ENCODE assay signal across 12 mouse cellular contexts in the genomic region with DNA sequence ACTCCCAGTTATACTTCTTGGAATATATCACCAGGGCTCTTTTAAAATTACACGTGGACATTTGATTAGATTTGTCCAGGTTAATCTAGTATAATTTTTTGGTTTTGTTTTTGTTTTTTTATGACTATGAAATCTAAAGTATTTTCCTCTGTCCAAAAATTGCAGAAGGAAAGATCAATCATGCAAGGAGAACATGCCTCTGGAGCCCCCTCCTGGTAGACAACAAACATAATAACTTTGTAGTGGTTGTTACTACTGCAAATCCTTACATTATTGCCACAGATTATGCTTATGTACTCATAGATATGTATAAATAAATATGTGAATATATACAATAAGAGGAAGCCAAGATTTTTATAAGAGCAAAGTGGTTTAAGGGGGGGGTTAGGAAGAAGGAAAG.
A peak's percentile ranks its signal among the peaks of the same experiment; 100 is the strongest.
DNase-seq lines count a peak whose midpoint lies in the region; TF ChIP-seq lines count a peak whose summit lies in the region.
"Had no signal": no experiment of that assay in that cellular context is flagged by ENCODE, and none has a peak within 500 bp of the region (broad histone marks: within the 10 kb centered on the region; RNA-seq: fewer than 3 reads in every experiment).

No protein-coding gene starts in this region.

- H3K4me1 ChIP-seq in MEL (ENCODE audit: control insufficient read depth in 1 of 2, insufficient read depth in 2 of 2, low read length in 2 of 2) = no peaks in the 10 kb centered on the region
- H3K4me1 ChIP-seq: forebrain, embryonic 12.5 days; heart, embryonic 15.5 days; liver, embryonic 13.5 days had no signal

- no peak for TF ChIP-seq EP300 in MEL (IDR thresholded peaks at IDR 0.05; ENCODE audit: low read depth in 1 of 2, low read length in 2 of 2)

- H3K4me3 ChIP-seq in gastrocnemius, adult 2 months = no peak overlapping the region
- no peak overlapping the region for H3K4me3 ChIP-seq in MEL (ENCODE audit: control insufficient read depth in 1 of 2, insufficient read depth in 1 of 2, low read depth in 2 of 2, low read length in 2 of 2)
- H3K4me3 ChIP-seq: forebrain, embryonic 12.5 days; heart, embryonic 15.5 days; liver, embryonic 13.5 days; myocyte had no signal

- no peak for TF ChIP-seq POLR2A in MEL (IDR thresholded peaks at IDR 0.05; ENCODE audit: control insufficient read depth in 1 of 2, insufficient read depth in 1 of 2, low read depth in 1 of 2, low read length in 2 of 2, poor library complexity in 1 of 2)

- H3K36me3 ChIP-seq in MEL (ENCODE audit: control insufficient read depth in 1 of 2, insufficient read depth in 2 of 2, low read length in 2 of 2) = no peaks in the 10 kb centered on the region
- H3K36me3 ChIP-seq: forebrain, embryonic 12.5 days; heart, embryonic 15.5 days; liver, embryonic 13.5 days had no signal

- DNase-seq in gastrocnemius, adult 2 months = no peak
- no peak for DNase-seq in gastrocnemius, postnatal 10 days
- peak; percentile 20 to 28 for DNase-seq in kidney, postnatal 4 days
- no peak for DNase-seq in kidney, adult 8-10 months
- peak; percentile 5 for DNase-seq in 416B (ENCODE audit: low read depth)
- peak; percentile 29 for DNase-seq in MEL (ENCODE audit: low read depth, low spot score)
- no peak for DNase-seq in layer of hippocampus, adult 8-10 months (ENCODE audit: low spot score in 2 of 2)
- DNase-seq: gastrocnemius, postnatal 36 days; liver, embryonic 13.5 days had no signal

- intact Hi-C loops in gastrocnemius, adult 2 months (cut with DNase I) = no loop called here

- H3K9ac ChIP-seq in MEL (ENCODE audit: control insufficient read depth, low read depth, low read length, poor library complexity, severe bottlenecking) = no peak overlapping the region
- H3K9ac ChIP-seq: forebrain, embryonic 12.5 days; heart, embryonic 15.5 days; liver, embryonic 13.5 days had no signal

- H3K27me3 ChIP-seq in MEL (ENCODE audit: control insufficient read depth in 1 of 2, insufficient read depth in 2 of 2, low read length in 2 of 2) = no peaks in the 10 kb centered on the region
- H3K27me3 ChIP-seq: forebrain, embryonic 12.5 days; heart, embryonic 15.5 days; liver, embryonic 13.5 days had no signal

- H3K9me3 ChIP-seq in MEL (replicated peaks; ENCODE audit: insufficient read depth, low read length) = no peaks in the 10 kb centered on the region
- H3K9me3 ChIP-seq: forebrain, embryonic 12.5 days; heart, embryonic 15.5 days; liver, embryonic 13.5 days had no signal

- peak; percentile 25 for TF ChIP-seq CTCF in gastrocnemius, adult 2 months (IDR thresholded peaks at IDR 0.05)
- TF ChIP-seq CTCF in MEL (IDR thresholded peaks at IDR 0.05 in 2 of 3, conservative IDR thresholded peaks at IDR 0.05 in 1 of 3; ENCODE audit: control insufficient read depth in 1 of 3, insufficient read depth in 1 of 3, low read depth in 2 of 3, low read length in 3 of 3, poor library complexity in 1 of 3, severe bottlenecking in 1 of 3) = peak in 1 of 3 experiments; percentile 51; a peak in 2 of 6 replicates

- TF ChIP-seq RAD21 in MEL (IDR thresholded peaks at IDR 0.05; ENCODE audit: low read depth, low read length) = peak; percentile 67

- no peaks in the 10 kb centered on the region for H3K79me2 ChIP-seq in MEL (ENCODE audit: control insufficient read depth, insufficient read depth, low read length, poor library complexity)

- H3K27ac ChIP-seq in gastrocnemius, adult 2 months = no peak overlapping the region
- H3K27ac ChIP-seq in MEL (ENCODE audit: control insufficient read depth, low read depth, low read length) = no peak overlapping the region
- H3K27ac ChIP-seq: forebrain, embryonic 12.5 days; heart, embryonic 15.5 days; liver, embryonic 13.5 days had no signal

TF ChIP-seq in MEL, 35 proteins besides CTCF, POLR2A, EP300 and RAD21:
- TF ChIP-seq MXI1 (IDR thresholded peaks at IDR 0.05; ENCODE audit: low read depth, low read length) (no peak), SMC3 (IDR thresholded peaks at IDR 0.05; ENCODE audit: low read depth, low read length) (peak; percentile 72), ZMIZ1 (IDR thresholded peaks at IDR 0.05; ENCODE audit: low read depth, low read length) (no peak), TBP (IDR thresholded peaks at IDR 0.05; ENCODE audit: low read depth, low read length) (no peak), ZC3H11A (IDR thresholded peaks at IDR 0.05; ENCODE audit: low read depth, low read length) (peak; percentile 37; the same call in 1 of the 2 replicates), UBTF (IDR thresholded peaks at IDR 0.05; ENCODE audit: borderline replicate concordance, insufficient read depth, low read depth, low read length) (no peak), GABPA (IDR thresholded peaks at IDR 0.05; ENCODE audit: low read depth, low read length) (no peak), POLR2AphosphoS2 (IDR thresholded peaks at IDR 0.05; ENCODE audit: low read length) (no peak)

Comparison
In these comparisons a context has a peak if more than half of its experiments do, and no peak if none do; other contexts are left out.
1. DNase-seq: peak in kidney, postnatal 4 days (2 of 2), 416B (single experiment) and MEL (single experiment); none in gastrocnemius, adult 2 months (single experiment), gastrocnemius, postnatal 10 days (single experiment), kidney, adult 8-10 months (0 of 2) and layer of hippocampus, adult 8-10 months (0 of 2).